Mouse (Mus musculus) retina, embryonic 14.5 days (tissue): ENCODE results near the gene Gm20873.
"Not testable (repeated sequence)": the region's sequence is repeated elsewhere in the genome, so short reads cannot be mapped to it uniquely, and the experiment has no call there.

ENCODE experiments used
- DNase-seq: peaks from one replicate; pipeline ENCODE4 v3.0.0-alpha.2; 2015; ENCODE audit warnings: low spot score

Gene Gm20873

GRCm38 (mm10) chrY:6266798-6267197 lies at the start of gene Gm20873:
Gene Gm20873, plus strand, starts transcription at chrY:6267098.
- not testable (repeated sequence) for DNase-seq

GRCm38 (mm10) chrY:6237895-6238294 lies 29.0 kb upstream of the Gm20873 start, which contains the start of gene Gm21746:
Gene Gm21746, minus strand, starts transcription at chrY:6237995.
- DNase-seq = not testable (repeated sequence)
